Mouse (Mus musculus) stomach, embryonic 16.5 days (tissue): ENCODE measurements around the gene Pcsk6. TPM values are rescaled to one million over a fixed set of nuclear protein-coding genes. Genes with fewer than 3 reads are reported as not detected.
"Not testable (repeated sequence)": the region's sequence is repeated elsewhere in the genome, so short reads cannot be mapped to it uniquely, and the experiment has no call there.

ENCODE experiments used
- ATAC-seq: fragments of 200-750 bp; cut with Nextera tagmentation; 2 replicates; pipeline ENCODE4 v1.8.0; 2017; ENCODE audit warnings: moderate number of reproducible peaks, moderate TSS enrichment; ENCODE audit not compliant: insufficient read depth, low FRiP score
- H3K27ac ChIP-seq: fragments of 300-500 bp; sonication (generic); 2 replicates; pipeline ENCODE4 v1.5.1; 2014; ENCODE audit warnings: low read length
- H3K27me3 ChIP-seq: fragments of 300-500 bp; sonication (generic); 2 replicates; pipeline ENCODE4 v1.6.1; 2014; ENCODE audit warnings: low read length, control low read depth, mixed read lengths; ENCODE audit not compliant: control insufficient read depth, insufficient read depth
- H3K36me3 ChIP-seq: fragments of 300-500 bp; sonication (generic); 2 replicates; pipeline ENCODE4 v1.6.1; 2014; ENCODE audit warnings: low read length; ENCODE audit not compliant: control insufficient read depth, insufficient read depth
- H3K4me1 ChIP-seq: fragments of 300-500 bp; sonication (generic); 2 replicates; pipeline ENCODE4 v1.6.1; 2014; ENCODE audit warnings: low read length, control low read depth, mixed read lengths; ENCODE audit not compliant: control insufficient read depth, insufficient read depth
- H3K4me2 ChIP-seq: fragments of 300-500 bp; sonication (generic); 2 replicates; pipeline ENCODE4 v1.6.1; 2014; ENCODE audit warnings: low read depth, low read length, mixed read lengths
- H3K4me3 ChIP-seq: fragments of 300-500 bp; sonication (generic); replicated peaks from 2 replicates; pipeline ENCODE4 v1.5.1; 2014; ENCODE audit warnings: mild to moderate bottlenecking, low read length
- H3K9ac ChIP-seq: fragments of 300-500 bp; sonication (generic); 2 replicates; pipeline ENCODE4 v1.6.1; 2014; ENCODE audit warnings: low read length
- H3K9me3 ChIP-seq: fragments of 300-500 bp; sonication (generic); replicated peaks from 2 replicates; pipeline ENCODE4 v1.6.1; 2016; ENCODE audit warnings: low read length, control low read depth; ENCODE audit not compliant: control insufficient read depth
- WGBS: fragments of 180-500 bp; shearing (Covaris S2); extraction: QIAGEN DNeasy Blood & Tissue Kit; methylation state at CpG from one replicate; pipeline ENCODE4 v1.1.7; 2014; 5-methylcytosine and 5-hydroxymethylcytosine counted together
- polyA plus RNA-seq: library from polyadenylated mRNA; unstranded; fragments of >200 nt; fragmentation: Nextera tagmentation; extraction: Ambion mirVana; gene quantifications from 2 replicates; pipeline ENCODE4 v1.2.1, GENCODE M21; 2015

Gene Pcsk6
- polyA plus RNA-seq, 1 experiment from 2014 or later: 3.7 TPM

DNA sequence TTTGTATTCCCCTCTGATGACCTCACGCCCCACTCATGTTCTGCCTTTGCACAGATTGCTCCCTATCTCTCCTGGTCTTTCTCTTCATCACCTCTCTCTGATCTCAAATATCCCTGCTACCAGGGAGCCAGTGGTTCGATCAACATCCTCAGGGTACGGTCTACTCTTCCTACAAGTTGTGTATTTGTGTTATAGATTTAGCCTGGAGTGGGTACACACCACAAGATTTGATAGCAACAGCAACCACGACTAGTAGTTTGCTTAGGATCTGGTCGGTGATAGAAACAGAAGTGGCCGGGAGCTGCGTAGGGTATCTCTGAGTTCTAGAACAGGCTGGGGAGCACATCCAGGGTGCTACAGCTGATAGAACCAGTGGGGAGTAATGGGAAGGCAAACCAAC, 54.3 kb downstream of the Pcsk6 start:
- Histone ChIP-seq H3K4me2 (no peak overlapping the region), H3K9me3 (no peaks in the 10 kb centered on the region), H3K27ac (no peak overlapping the region), H3K4me3 (no peak overlapping the region), H3K27me3 (no peaks in the 10 kb centered on the region), H3K36me3 (no peaks in the 10 kb centered on the region), H3K4me1 (peaks cover 10% of the 10 kb centered on the region), H3K9ac (no peak overlapping the region)
- WGBS: 85% methylated on average over 7 of the region's 7 CpGs
- ATAC-seq: no peak

DNA sequence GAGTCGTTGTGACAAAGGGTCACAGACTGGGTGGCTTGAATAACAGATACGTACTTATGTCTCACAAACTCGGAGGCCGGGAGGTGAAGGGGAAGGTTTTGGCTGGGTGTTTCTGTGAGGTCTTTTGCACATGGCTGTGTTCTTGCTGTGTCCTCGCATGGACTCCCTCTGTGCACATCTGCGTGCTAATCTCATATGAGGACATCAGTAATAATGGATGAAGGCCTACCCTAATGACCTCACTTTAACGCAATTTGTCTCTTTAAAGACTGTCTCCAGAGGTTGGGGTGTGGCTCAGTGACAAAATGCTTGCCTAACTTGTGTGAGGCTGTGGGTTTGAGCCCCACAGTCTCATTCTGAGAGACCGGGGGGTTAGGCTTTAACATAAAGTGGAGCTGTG, 55.0 kb downstream of the Pcsk6 start:
- no peak overlapping the region for H3K4me3 ChIP-seq
- no peak overlapping the region for H3K4me2 ChIP-seq
- peaks cover 10% of the 10 kb centered on the region for H3K4me1 ChIP-seq
- H3K27ac ChIP-seq: no peak overlapping the region
- H3K9ac ChIP-seq: no peak overlapping the region
- no peaks in the 10 kb centered on the region for H3K9me3 ChIP-seq
- no peaks in the 10 kb centered on the region for H3K27me3 ChIP-seq
- 76% methylated on average over 8 of the region's 8 CpGs for WGBS
- no peaks in the 10 kb centered on the region for H3K36me3 ChIP-seq
- no peak for ATAC-seq

DNA sequence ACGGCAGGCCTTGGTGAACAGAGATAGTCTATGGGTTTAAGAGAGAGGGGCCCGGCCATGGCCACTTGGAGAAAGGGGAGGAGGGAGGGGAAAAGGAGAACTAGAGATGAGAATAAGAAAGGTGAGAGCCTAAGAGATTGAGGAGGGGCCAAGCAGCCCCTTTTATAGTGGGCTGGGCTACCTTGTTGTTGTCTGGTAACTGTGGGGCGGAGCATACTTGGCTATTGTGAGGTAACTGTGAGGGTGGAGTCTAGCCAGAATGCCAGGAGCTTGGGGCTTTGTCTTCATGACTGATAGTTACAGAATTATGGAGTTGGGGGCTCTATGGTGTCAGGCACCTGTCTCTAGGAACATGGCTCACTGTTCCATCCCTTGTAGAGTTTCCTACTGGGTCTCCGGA, 56.9 kb downstream of the Pcsk6 start:
- no peak overlapping the region for H3K27ac ChIP-seq
- H3K36me3 ChIP-seq: no peaks in the 10 kb centered on the region
- 91% methylated on average over 4 of the region's 4 CpGs for WGBS
- ATAC-seq: no peak
- peaks cover 10% of the 10 kb centered on the region for H3K4me1 ChIP-seq
- no peaks in the 10 kb centered on the region for H3K9me3 ChIP-seq
- H3K9ac ChIP-seq: no peak overlapping the region
- no peak overlapping the region for H3K4me3 ChIP-seq
- H3K27me3 ChIP-seq: no peaks in the 10 kb centered on the region
- H3K4me2 ChIP-seq: no peak overlapping the region

GRCm38 (mm10) chr7:65929398-65929797, 67.9 kb downstream of the Pcsk6 start:
- WGBS: 15% methylated on average over 5 of the region's 5 CpGs
- peaks cover 11% of the 10 kb centered on the region; the same call in 1 of the 2 replicates for H3K4me1 ChIP-seq
- H3K9ac ChIP-seq: no peak overlapping the region
- H3K36me3 ChIP-seq: no peaks in the 10 kb centered on the region
- no peak overlapping the region for H3K4me3 ChIP-seq
- H3K27ac ChIP-seq: no peak overlapping the region
- no peak overlapping the region for H3K4me2 ChIP-seq
- no peaks in the 10 kb centered on the region for H3K27me3 ChIP-seq
- ATAC-seq: no peak
- no peaks in the 10 kb centered on the region for H3K9me3 ChIP-seq

DNA sequence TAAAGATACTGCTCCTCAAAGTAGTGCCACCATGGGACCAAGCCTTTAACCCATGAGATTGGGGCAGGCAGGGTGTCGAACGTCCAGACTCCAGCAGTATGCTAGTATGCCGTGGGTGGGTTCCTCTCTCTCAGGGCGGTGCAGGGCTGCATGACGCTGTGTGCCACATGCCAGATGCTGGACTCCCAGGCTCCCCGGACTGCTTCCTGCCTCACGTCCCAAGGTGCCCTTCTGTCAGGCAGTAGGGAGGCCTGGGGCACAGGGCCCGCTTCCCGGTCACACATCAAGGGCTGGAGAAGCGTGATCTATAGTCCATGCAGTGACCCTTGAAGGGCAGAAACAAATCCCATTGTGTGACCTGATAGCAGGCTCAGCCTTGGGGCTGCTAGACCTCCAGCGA, 68.9 kb downstream of the Pcsk6 start:
- Histone ChIP-seq H3K9ac (no peak overlapping the region), H3K4me2 (no peak overlapping the region), H3K27me3 (no peaks in the 10 kb centered on the region), H3K4me1 (peaks cover 11% of the 10 kb centered on the region; the same call in 1 of the 2 replicates), H3K36me3 (no peaks in the 10 kb centered on the region), H3K4me3 (no peak overlapping the region), H3K27ac (no peak overlapping the region), H3K9me3 (no peaks in the 10 kb centered on the region)
- WGBS: 55% methylated on average over 11 of the region's 11 CpGs
- ATAC-seq: peak; percentile 53; the same call in 1 of the 2 replicates

- H3K4me1 ChIP-seq, H3K9me3 ChIP-seq, H3K36me3 ChIP-seq, H3K27ac ChIP-seq, H3K9ac ChIP-seq, H3K27me3 ChIP-seq, H3K4me2 ChIP-seq, H3K4me3 ChIP-seq, ATAC-seq: not testable (repeated sequence)
- 56% methylated on average over 3 of the region's 3 CpGs for WGBS
Observed at GRCm38 (mm10) chr7:65934238-65934970, 72.9 kb downstream of the Pcsk6 start.

GRCm38 (mm10) chr7:65935211-65935610, 73.7 kb downstream of the Pcsk6 start:
- 14% methylated on average over 1 of the region's 1 CpGs for WGBS
- Histone ChIP-seq H3K4me2 (no peak overlapping the region), H3K4me3 (no peak overlapping the region)

DNA sequence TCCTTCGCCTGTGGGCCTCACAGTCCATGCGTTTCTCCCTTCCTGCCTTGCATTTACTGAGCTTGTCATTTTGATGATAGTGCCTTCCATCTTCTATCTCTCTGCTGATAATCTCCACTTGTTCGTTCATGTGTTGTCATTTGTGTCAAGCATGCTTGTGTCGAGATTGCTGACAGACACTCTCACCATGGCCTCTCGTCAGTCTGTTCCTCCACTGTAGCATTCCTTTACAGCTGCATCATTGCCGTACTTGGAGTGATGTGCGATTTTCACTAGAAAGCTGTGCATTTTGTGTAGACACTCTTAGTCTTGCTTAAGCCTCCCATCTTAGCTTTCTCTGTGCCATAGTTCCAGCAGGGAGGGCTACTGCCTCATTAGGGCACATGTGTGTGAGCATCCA, 79.5 kb downstream of the Pcsk6 start:
- Histone ChIP-seq H3K36me3 (no peaks in the 10 kb centered on the region), H3K4me2 (no peak overlapping the region), H3K4me3 (no peak overlapping the region), H3K9me3 (no peaks in the 10 kb centered on the region), H3K27ac (no peak overlapping the region), H3K27me3 (no peaks in the 10 kb centered on the region), H3K4me1 (no peaks in the 10 kb centered on the region; the same call in 1 of the 2 replicates), H3K9ac (no peak overlapping the region)
- 52% methylated on average over 7 of the region's 7 CpGs for WGBS
- ATAC-seq: no peak

More at GRCm38 (mm10) chr7:65935211-65935610, 73.7 kb downstream of the Pcsk6 start:
- no peaks in the 10 kb centered on the region for H3K9me3 ChIP-seq
- H3K36me3 ChIP-seq: no peaks in the 10 kb centered on the region
- no peaks in the 10 kb centered on the region for H3K27me3 ChIP-seq
- no peak overlapping the region for H3K9ac ChIP-seq
- 0 out of 2 replicates have a peak, but pooled peaks cover 3% of the 10 kb centered on the region for H3K4me1 ChIP-seq
- no peak overlapping the region for H3K27ac ChIP-seq
- ATAC-seq: no peak

DNA sequence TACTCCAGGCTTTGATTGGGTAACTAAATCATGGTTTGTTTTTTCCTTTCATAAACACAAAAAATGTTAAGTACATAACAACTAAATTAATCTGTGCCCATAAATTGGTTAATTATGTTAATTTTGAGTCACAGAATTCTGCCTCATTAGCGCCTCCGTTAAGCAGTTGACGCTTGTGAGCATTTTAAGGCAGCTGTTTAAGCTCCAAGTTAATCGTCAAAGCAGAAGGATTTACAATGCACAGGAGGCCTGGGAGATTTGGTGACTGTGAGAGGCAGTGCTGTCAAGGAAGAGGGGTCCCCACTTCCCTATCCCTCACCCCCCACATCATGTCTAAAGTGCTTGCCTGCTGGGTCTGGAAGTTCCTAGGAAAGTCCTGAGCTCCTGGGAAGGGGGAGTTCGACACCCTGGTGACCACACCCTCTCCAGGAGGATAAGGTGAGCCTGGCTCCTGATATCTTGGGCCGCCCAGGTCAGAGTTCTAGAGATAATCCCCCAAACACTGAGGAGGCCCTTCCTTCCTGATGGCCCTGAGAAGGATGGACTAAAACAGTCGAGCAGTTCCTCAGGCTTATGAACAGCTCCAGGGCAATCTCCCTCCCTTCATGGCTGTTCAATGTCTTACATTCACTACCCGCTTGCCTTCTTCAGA, 83.9 kb downstream of the Pcsk6 start:
- no peak overlapping the region for H3K9ac ChIP-seq
- ATAC-seq: 0 out of 2 replicates have a peak, but pooled peaks have one; percentile 33
- H3K9me3 ChIP-seq: no peaks in the 10 kb centered on the region
- no peak overlapping the region for H3K4me3 ChIP-seq
- H3K36me3 ChIP-seq: no peaks in the 10 kb centered on the region
- H3K4me2 ChIP-seq: no peak overlapping the region
- no peak overlapping the region for H3K27ac ChIP-seq
- no peaks in the 10 kb centered on the region for H3K27me3 ChIP-seq
- H3K4me1 ChIP-seq: no peaks in the 10 kb centered on the region; the same call in 1 of the 2 replicates
- WGBS: 56% methylated on average over 8 of the region's 8 CpGs
